Mouse (Mus musculus) forebrain, postnatal 0 days (tissue): ENCODE data around the gene 1700030K09Rik. TPM values are rescaled to one million over a fixed set of nuclear protein-coding genes. Genes with fewer than 3 reads are reported as not detected.

Source experiments
- ATAC-seq: fragments of 200-750 bp; cut with Nextera tagmentation; 2 replicates; pipeline ENCODE4 v1.8.0; 2017; ENCODE audit warnings: mild to moderate bottlenecking, moderate library complexity
- DNase-seq: peaks from one replicate; pipeline ENCODE4 v3.0.0-alpha.2; 2015
- H3K27ac ChIP-seq: fragments of 300-500 bp; sonication (generic); 2 replicates; pipeline ENCODE4 v1.5.1; 2014; ENCODE audit warnings: low read depth, mild to moderate bottlenecking, antibody characterized with exemption, low read length, moderate library complexity, mixed read lengths
- H3K27me3 ChIP-seq: fragments of 300-500 bp; sonication (generic); 2 replicates; pipeline ENCODE4 v1.6.1; 2014; ENCODE audit warnings: mild to moderate bottlenecking, low read length, mixed read lengths; ENCODE audit not compliant: insufficient read depth
- H3K36me3 ChIP-seq: fragments of 300-500 bp; sonication (generic); 2 replicates; pipeline ENCODE4 v1.6.1; 2014; ENCODE audit warnings: mild to moderate bottlenecking, moderate library complexity; ENCODE audit not compliant: insufficient read depth
- H3K4me1 ChIP-seq: fragments of 300-500 bp; sonication (generic); 2 replicates; pipeline ENCODE4 v1.6.1; 2014; ENCODE audit warnings: antibody characterized with exemption; ENCODE audit not compliant: insufficient read depth
- H3K4me2 ChIP-seq: fragments of 300-500 bp; sonication (generic); 2 replicates; pipeline ENCODE4 v1.6.1; 2014; ENCODE audit warnings: low read depth, mild to moderate bottlenecking, moderate library complexity
- H3K4me3 ChIP-seq: fragments of 300-500 bp; sonication (generic); 2 replicates; pipeline ENCODE4 v1.5.1; 2014; ENCODE audit warnings: low read depth, low read length, mixed read lengths
- H3K9ac ChIP-seq: fragments of 300-500 bp; sonication (generic); 2 replicates; pipeline ENCODE4 v1.6.1; 2014; ENCODE audit warnings: mild to moderate bottlenecking
- H3K9me3 ChIP-seq: fragments of 300-500 bp; sonication (generic); 2 replicates; pipeline ENCODE4 v1.6.1; 2016; ENCODE audit warnings: low read length
- CTCF ChIP-seq: sonication (generic); IDR thresholded peaks from 2 replicates; pipeline ENCODE4 v1.5.1; 2016; ENCODE audit warnings: antibody characterized with exemption, control low read depth, low read depth
- WGBS: fragments of 180-500 bp; shearing (Covaris S2); extraction: QIAGEN DNeasy Blood & Tissue Kit; methylation state at CpG from one replicate; pipeline ENCODE4 v1.1.7; 2014; 5-methylcytosine and 5-hydroxymethylcytosine counted together
- polyA plus RNA-seq: library from polyadenylated mRNA; unstranded; fragments of >200 nt; fragmentation: Nextera tagmentation; extraction: Ambion mirVana; gene quantifications from 2 replicates; pipeline ENCODE4 v1.2.1, GENCODE M21; 2015
- total RNA-seq: library from RNA; depleted of rRNA; stranded (reverse); fragments of >200 nt; gene quantifications from 2 replicates; pipeline ENCODE4 v1.2.3, GENCODE M21; 2014

1700030K09Rik gene
- total and polyA plus RNA-seq, 2 experiments from 2014 or later, result 13.7 to 15.5 TPM

DNA sequence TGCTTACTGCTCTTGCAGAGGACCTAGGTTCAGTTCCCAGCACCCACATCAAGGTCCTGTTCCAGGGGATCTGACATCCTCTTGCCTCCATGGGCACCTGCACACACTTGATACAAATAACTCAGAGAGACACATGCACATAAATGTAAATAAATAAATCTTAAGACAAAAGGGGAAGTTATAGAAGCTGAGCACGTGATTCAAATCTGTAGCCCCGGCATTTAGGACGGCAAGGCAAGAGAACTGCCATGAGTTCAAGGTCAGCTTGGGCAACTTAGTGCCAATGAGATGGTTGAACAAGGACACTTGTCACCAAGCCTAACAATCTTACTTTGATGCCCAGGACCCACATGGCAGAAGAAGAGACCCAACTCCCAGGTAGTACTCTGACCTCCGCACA, 25.6 kb upstream of the 1700030K09Rik start:
- H3K27me3 ChIP-seq, result no peaks in the 10 kb centered on the region
- no peak overlapping the region for H3K27ac ChIP-seq
- TF ChIP-seq CTCF, result no peak
- ATAC-seq, result no peak
- no peak overlapping the region for H3K4me2 ChIP-seq
- H3K4me1 ChIP-seq, result peaks cover 20% of the 10 kb centered on the region
- DNase-seq, result no peak
- H3K9ac ChIP-seq, result no peak overlapping the region
- WGBS, result 94% methylated on average over 4 of the region's 4 CpGs
- H3K36me3 ChIP-seq, result peaks cover 4% of the 10 kb centered on the region; the same call in 1 of the 2 replicates
- H3K4me3 ChIP-seq, result no peak overlapping the region
- no peaks in the 10 kb centered on the region for H3K9me3 ChIP-seq

DNA sequence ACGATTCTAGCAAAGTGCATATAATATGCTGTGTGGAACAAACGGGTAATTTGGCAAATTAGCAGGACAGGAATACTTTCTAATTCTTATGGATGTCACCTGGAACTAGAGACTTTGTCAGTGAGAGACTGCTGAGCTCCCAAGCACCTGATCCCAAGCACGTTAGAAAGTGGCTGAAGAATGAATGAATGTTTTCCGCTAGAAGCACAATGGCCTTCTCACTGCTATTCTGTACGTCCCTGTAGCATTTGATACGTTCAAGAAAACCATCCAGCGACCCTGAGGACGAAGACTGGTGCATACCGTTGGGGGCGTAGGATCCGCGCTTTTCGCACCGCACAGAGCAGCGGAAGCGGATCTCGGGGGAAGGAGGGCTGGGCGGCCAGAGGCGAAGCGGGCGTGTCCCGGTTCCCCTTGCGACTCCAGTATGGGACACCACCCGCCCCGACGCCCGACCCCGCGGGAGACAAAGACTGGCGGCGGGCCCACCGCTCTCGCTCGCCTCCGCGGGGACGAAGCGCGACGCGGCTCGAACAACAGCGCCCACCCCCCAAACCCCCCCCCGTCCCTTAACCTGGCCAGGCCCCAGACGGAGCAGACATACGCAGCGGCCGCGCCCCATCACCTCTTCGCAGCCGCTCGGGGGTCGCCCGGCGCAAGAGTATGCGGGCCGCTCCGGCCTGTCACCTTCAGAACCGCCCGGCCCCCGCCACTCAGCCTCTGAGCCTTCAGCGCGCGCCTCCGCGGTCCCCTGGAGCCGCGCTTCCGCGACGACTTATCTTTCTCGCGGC, 22.9 kb upstream of the 1700030K09Rik start:
- ATAC-seq, result peak; percentile 33
- no peaks in the 10 kb centered on the region for H3K9me3 ChIP-seq
- no peaks in the 10 kb centered on the region for H3K27me3 ChIP-seq
- peak overlapping the region; percentile 87 for H3K4me3 ChIP-seq
- H3K4me1 ChIP-seq, result peaks cover 20% of the 10 kb centered on the region
- peak overlapping the region; percentile 70 for H3K4me2 ChIP-seq
- DNase-seq, result peak; percentile 60
- WGBS, result under 1% methylated on average over 73 of the region's 73 CpGs
- no peaks in the 10 kb centered on the region for H3K36me3 ChIP-seq
- peak overlapping the region; percentile 86 for H3K9ac ChIP-seq
- peak overlapping the region; percentile 87 for H3K27ac ChIP-seq
- peak; percentile 38 for TF ChIP-seq CTCF

DNA sequence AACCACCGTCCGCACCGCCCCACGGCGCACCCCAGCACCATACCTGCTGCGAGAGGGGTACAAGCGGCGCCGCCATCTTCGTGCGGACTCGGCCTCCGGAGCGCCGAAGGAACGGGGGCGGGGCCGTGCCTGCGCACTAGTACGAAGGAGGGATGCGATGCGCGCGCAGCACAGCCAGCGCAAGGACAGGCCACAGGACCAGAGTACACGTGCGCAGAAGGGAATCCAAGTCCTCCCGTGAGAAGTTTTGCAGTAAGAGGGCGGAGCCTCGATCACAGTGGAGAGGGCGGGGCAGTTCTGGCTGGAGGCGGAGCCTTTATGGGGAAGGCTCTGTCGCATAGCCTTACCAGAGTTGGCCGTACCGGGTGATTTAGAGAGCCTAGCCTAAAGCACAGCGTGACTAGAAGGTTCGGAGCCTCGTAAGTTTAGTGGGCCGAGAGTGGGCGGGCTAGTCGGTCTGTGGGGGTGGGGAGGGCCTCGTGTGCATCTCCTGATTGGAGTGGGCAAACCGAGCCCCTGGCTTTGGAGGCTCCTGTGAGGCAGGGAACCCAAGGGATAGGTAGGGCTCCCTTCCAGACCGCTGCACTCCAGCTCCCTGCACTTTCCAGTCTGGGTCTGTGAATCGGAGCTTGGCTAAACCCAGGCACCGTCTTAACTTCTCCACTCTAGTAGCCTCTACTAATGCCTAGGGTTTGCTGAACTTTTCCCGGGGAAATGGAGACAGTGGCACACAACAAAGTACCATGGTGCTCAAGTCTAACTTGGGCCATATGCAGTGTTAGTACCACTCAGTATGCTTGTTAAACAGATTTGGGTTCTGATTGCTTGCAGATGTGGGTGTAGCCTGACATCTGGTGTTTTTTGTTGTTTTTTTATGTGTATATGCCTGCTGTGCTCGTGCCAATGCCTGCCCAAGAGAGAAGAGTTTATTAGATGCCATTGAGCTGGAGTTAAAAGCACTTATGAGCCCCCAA, 22.0 kb upstream of the 1700030K09Rik start, which contains the start of gene Eps15l1:
Gene Eps15l1, minus strand, starts transcription at position 99 of the 974 bp plus-strand sequence.
- H3K9me3 ChIP-seq, result no peaks in the 10 kb centered on the region
- DNase-seq, result peak; percentile 98
- H3K27ac ChIP-seq, result peak within 1 kb of the TSS; percentile 87
- no peaks in the 10 kb centered on the region for H3K36me3 ChIP-seq
- H3K27me3 ChIP-seq, result no peaks in the 10 kb centered on the region
- H3K4me2 ChIP-seq, result peak within 1 kb of the TSS; percentile 70
- H3K4me1 ChIP-seq, result peaks cover 20% of the 10 kb centered on the region
- peak within 1 kb of the TSS; percentile 86 for H3K9ac ChIP-seq
- peak within 1 kb of the TSS; percentile 87 for H3K4me3 ChIP-seq
- peak; percentile 98 for ATAC-seq
- WGBS, result 2% methylated on average over 48 of the region's 48 CpGs
- no peak for TF ChIP-seq CTCF

DNA sequence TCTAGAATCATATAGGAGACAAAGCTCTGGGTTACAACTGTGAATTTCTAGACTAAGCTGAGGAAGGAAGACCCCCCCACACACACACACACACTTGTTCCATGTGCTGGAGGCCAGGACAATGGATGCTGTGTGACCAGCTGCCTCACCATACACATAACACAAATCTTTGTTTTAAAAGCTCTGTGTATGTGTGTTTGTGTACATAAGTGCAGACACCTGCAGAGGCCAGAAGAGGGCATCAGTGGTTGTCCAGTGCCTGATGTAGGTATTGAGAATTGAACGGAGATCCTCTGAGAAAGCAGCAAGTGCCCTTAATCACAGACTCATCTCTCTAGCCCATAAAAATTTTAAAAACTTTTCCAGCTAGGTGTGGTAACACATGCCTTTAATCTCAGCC, 20.8 kb upstream of the 1700030K09Rik start:
- Histone ChIP-seq H3K4me2 (no peak overlapping the region), H3K27ac (no peak overlapping the region), H3K9me3 (no peaks in the 10 kb centered on the region), H3K4me1 (peaks cover 20% of the 10 kb centered on the region), H3K4me3 (no peak overlapping the region), H3K27me3 (no peaks in the 10 kb centered on the region), H3K9ac (no peak overlapping the region), H3K36me3 (no peaks in the 10 kb centered on the region)
- 65% methylated on average over 1 of the region's 1 CpGs for WGBS
- TF ChIP-seq CTCF, result peak; percentile 24
- ATAC-seq, result no peak
- no peak for DNase-seq

DNA sequence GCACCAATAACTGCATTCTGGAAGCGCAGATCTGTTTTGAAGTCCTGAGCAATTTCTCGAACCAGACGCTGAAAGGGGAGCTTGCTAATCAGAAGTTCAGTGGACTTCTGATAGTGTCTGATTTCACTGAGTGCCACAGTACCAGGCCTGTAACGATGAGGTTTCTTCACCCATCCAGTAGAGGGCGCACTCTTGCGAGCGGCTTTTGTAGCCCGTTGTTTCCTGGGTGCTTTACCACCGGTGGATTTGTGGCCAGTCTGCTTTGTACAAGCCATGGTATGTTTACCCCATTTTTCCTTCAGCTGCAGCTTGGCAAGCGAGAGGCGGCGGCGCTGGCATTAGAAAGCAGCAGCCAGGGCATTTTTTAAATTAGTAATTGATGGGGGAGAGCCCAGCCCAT, 14.0 kb upstream of the 1700030K09Rik start:
- ATAC-seq (no peak), DNase-seq (no peak)
- peak; percentile 40 for TF ChIP-seq CTCF
- Histone ChIP-seq H3K36me3 (no peaks in the 10 kb centered on the region), H3K27me3 (no peaks in the 10 kb centered on the region), H3K4me3 (no peak overlapping the region), H3K9ac (no peak overlapping the region), H3K27ac (no peak overlapping the region), H3K4me2 (no peak overlapping the region), H3K9me3 (no peaks in the 10 kb centered on the region), H3K4me1 (no peaks in the 10 kb centered on the region)
- WGBS, result 53% methylated on average over 13 of the region's 13 CpGs

DNA sequence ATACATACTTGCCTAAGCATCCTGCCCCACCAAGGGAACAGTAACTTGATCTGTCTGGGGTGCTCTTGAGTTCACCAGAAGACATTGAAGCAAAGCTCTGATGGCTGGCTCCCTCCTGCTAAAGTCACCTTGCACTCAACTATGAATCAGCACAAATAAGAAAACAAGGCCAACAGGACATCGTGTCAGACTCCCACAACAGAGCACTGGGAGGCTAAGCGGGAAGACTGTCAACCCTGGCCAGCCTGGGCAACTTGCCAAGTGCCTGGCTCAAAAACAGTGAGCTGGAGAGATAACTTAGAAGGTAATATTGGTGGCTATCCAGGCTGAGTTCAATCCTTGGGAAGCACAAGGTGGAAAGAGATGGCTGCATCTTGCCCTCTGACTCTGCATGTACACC, 8.7 kb upstream of the 1700030K09Rik start:
- no peaks in the 10 kb centered on the region for H3K36me3 ChIP-seq
- H3K4me2 ChIP-seq, result no peak overlapping the region
- no peaks in the 10 kb centered on the region for H3K27me3 ChIP-seq
- ATAC-seq (no peak), DNase-seq (no peak)
- H3K9me3 ChIP-seq, result no peaks in the 10 kb centered on the region
- WGBS, result 19% methylated on average over 2 of the region's 2 CpGs
- no peak overlapping the region for H3K9ac ChIP-seq
- H3K27ac ChIP-seq, result no peak overlapping the region
- no peak for TF ChIP-seq CTCF
- H3K4me1 ChIP-seq, result no peaks in the 10 kb centered on the region
- H3K4me3 ChIP-seq, result no peak overlapping the region
